Mouse (Mus musculus) brown adipose tissue, adult 24 weeks (tissue): Measurements from ENCODE around the gene Frmd8. TPM values are rescaled to one million over a fixed set of nuclear protein-coding genes. Genes with fewer than 3 reads are reported as not detected.
"Not testable (repeated sequence)": the region's sequence is repeated elsewhere in the genome, so short reads cannot be mapped to it uniquely, and the experiment has no call there.

Experiments
- H3K27ac ChIP-seq: fragments of 200-500 bp; replicated peaks from 2 replicates; pipeline ENCODE4 v1.5.1; 2012; ENCODE audit warnings: low read depth, mild to moderate bottlenecking, low read length
- H3K4me1 ChIP-seq: fragments of 200-500 bp; 2 replicates; pipeline ENCODE4 v1.6.1; 2012; ENCODE audit warnings: low read length, mixed read lengths; ENCODE audit not compliant: control insufficient read depth, insufficient read depth, insufficient read length
- H3K4me3 ChIP-seq: fragments of 200-500 bp; 2 replicates; pipeline ENCODE4 v1.5.1; 2012; ENCODE audit warnings: low read depth, mild to moderate bottlenecking, low read length, moderate library complexity; ENCODE audit not compliant: insufficient read depth
- polyA plus RNA-seq: library from polyadenylated mRNA; stranded (reverse); fragments of >200 nt; gene quantifications from 2 replicates; pipeline ENCODE4 v1.2.4, GENCODE M21; 2012; ENCODE audit not compliant: missing spikeins, insufficient read depth, insufficient read length

Frmd8 gene
- polyA plus RNA-seq, 1 experiment, result 6.6 TPM

DNA sequence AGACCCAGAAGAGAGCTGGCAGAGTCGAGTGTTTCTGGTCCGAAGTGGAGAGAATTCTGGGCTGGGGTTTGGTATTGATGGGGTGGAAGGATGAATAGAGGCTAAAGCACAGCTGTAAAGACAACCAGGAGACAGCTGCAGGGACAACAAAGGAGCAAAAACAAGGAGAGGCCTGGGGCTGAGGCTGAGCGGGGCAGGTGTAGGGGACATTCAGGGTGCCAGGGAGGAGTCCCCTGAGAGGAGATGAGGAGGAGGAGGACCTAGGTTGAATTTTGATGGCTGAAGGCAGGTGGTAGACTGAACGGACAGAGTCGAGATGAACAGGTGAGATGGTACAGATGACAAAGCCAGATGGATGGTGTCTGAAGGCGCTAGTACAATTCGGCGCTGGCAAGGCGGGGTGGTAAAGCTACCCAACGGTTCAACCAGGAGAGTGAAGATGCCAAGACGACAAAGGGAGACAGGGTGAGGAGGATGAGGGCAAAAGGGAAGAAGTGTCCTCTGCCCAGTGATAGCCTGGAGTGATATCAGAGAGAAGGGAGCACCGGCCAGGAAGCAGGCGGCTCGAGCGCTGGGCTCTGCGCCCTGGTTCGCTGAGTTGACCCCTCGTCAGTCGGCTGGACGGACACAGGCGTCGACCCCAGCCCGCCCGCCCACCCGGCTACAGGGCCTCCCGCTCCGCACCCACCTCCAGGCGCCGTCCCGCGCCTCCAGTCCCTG lies 18.4 kb upstream of the Frmd8 start:
- H3K4me1 ChIP-seq, result peaks cover 6% of the 10 kb centered on the region
- no peak overlapping the region for H3K27ac ChIP-seq
- peak overlapping the region; percentile 58 for H3K4me3 ChIP-seq

DNA sequence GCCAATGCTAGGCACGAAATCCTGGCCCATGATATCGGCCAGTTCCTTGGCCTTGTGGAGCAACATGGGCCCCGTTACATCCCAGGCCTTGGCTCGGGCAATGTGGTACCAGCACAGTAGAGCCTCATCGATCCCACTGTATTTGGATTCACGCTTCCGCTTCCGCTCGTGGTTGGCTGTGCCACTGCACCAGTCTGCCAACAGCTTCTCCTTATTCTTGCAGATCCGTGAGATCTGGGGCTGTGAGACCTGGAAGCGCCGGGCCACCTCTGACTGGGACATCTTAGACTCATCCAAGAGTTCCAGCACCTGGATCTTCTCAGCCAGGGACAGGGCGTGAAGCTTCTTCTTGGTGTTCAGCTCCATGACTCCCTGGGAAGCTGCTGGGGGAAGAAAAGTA lies 17.7 kb upstream of the Frmd8 start:
- peaks cover 6% of the 10 kb centered on the region for H3K4me1 ChIP-seq
- H3K4me3 ChIP-seq, result no peak overlapping the region
- no peak overlapping the region for H3K27ac ChIP-seq

GRCm38 (mm10) chr19:5892262-5892661 lies 17.2 kb upstream of the Frmd8 start:
- no peak overlapping the region for H3K27ac ChIP-seq
- peaks cover 6% of the 10 kb centered on the region for H3K4me1 ChIP-seq
- H3K4me3 ChIP-seq, result no peak overlapping the region

- no peak overlapping the region for H3K4me3 ChIP-seq
- H3K4me1 ChIP-seq, result peaks cover 6% of the 10 kb centered on the region
- 0 out of 2 replicates have a peak overlapping the region, but pooled peaks have one; percentile 30 for H3K27ac ChIP-seq
Measured at GRCm38 (mm10) chr19:5891521-5892258, 16.6 kb upstream of the Frmd8 start.

- peaks cover 6% of the 10 kb centered on the region for H3K4me1 ChIP-seq
- H3K27ac ChIP-seq, result no peak overlapping the region
- H3K4me3 ChIP-seq, result no peak overlapping the region
Measured at GRCm38 (mm10) chr19:5889211-5889610, 14.1 kb upstream of the Frmd8 start.

DNA sequence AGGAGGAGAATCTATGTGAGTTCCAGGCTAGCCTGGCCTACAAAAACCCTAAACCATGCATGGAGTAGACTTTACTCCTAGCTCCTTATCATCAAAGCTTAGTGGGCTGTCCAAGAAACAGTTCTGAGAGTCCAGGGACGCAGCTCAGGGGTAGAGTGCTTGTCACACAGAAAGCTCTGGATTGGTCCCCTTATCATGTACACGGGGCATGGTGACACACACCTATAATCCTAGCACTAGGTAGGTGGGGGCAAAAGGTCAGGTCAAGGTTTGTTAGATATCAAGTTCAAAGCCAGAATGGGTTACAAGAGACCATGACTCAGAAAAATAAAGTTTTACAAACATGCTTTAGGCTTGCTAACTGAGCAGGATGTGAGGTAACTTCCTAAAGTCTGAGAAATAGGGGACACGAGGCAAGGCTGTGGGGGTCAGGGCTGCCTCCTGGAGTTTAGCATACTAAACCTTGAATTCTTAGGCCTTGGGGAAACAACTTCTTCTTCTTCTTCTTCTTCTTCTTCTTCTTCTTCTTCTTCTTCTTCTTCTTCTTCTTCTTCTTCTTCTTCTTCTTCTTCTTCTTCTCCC lies 12.3 kb upstream of the Frmd8 start:
- H3K27ac ChIP-seq, result no peak overlapping the region
- peaks cover 2% of the 10 kb centered on the region; the same call in 1 of the 2 replicates for H3K4me1 ChIP-seq
- no peak overlapping the region for H3K4me3 ChIP-seq

DNA sequence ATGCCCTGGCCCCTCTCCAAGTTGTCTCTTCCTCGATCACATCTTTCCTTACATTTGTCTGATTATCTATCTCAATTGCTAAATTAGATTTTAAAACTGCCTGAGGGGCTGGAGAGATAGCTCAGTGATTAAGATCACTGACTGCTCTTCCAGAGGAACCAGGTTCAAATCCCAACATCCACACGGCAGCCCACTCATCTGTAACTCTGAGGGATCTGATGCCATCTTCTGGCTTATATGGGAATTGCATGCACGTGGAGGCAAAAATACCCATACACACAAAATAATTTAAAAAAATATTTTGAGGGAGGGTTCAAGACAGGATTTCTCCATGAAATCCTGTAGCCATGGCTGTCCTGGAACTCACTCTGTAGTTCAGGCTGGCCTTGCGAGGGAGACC lies 10.8 kb upstream of the Frmd8 start:
- Histone ChIP-seq H3K27ac (no peak overlapping the region), H3K4me1 (no peaks in the 10 kb centered on the region)

DNA sequence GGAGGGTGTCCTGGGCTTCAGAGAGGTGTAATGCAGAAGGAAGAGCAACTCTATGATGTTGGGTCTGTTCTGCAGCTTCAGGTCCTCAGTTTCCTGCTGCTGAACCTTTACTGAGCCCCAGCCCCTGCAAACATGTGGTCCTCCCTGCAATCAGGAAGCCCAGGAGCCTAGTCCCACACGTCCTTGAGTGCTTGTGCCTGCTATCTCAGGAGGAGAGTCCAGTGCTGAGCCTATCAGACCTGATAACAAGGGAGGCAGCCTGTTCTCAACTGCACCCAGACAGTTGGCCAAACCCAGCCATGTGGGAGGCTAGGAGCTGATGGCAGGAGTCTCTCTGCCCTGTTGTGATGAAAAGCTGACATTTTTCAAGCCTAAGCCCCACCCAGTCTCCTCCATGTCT lies 8.9 kb upstream of the Frmd8 start:
- H3K4me1 ChIP-seq, result no peaks in the 10 kb centered on the region; the same call in 1 of the 2 replicates
- H3K27ac ChIP-seq, result no peak overlapping the region

More for the DNA sequence above, 10.8 kb upstream of the Frmd8 start:
- H3K4me3 ChIP-seq, result no peak overlapping the region

GRCm38 (mm10) chr19:5882079-5882478 lies 7.0 kb upstream of the Frmd8 start:
- H3K27ac ChIP-seq, H3K4me3 ChIP-seq, H3K4me1 ChIP-seq: not testable (repeated sequence)

More for the DNA sequence above, 8.9 kb upstream of the Frmd8 start:
- H3K4me3 ChIP-seq, result no peak overlapping the region

DNA sequence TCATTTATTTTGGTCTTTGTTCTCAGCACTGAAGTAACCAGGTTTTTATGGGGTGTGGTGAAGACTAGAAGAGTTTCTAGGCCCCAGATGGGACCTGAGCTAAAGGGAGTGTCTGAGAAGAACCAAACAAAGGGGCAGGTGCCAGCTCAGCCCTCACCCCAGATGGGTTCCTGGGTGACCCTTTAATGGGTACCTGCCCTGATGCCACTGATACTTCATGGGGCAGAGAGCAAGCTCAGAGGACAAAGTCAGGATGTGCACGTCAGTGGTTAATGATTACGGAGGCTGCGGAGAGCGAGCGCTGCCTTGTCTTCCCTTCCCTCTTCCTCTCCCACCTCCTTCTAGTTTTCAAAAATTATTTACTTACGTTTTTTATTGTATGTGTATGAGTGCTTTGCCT lies 6.1 kb upstream of the Frmd8 start:
- peaks cover 3% of the 10 kb centered on the region; the same call in 1 of the 2 replicates for H3K4me1 ChIP-seq

DNA sequence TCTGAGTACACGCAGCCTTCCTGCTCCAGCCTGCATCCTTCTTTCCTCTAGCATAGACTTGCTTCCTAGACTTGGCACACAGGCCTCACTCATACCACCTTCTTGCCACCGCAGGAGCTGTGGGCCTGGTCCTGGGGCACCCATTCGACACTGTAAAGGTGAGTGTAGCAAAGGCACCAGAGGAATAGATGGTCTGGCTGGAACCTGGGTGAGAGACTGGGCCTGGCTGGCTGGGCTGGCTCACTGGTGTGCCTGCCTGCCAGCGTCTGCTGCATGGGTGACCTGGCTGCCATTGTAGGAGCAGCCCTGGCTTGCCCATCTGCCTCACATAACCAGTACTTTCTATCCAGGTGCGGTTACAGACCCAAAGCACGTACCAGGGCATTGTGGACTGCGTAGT lies 4.7 kb upstream of the Frmd8 start:
- H3K27ac ChIP-seq, result no peak overlapping the region
- H3K4me3 ChIP-seq, result no peak overlapping the region
- H3K4me1 ChIP-seq, result peaks cover 6% of the 10 kb centered on the region

More for the DNA sequence above, 6.1 kb upstream of the Frmd8 start:
- no peak overlapping the region for H3K4me3 ChIP-seq
- no peak overlapping the region for H3K27ac ChIP-seq

DNA sequence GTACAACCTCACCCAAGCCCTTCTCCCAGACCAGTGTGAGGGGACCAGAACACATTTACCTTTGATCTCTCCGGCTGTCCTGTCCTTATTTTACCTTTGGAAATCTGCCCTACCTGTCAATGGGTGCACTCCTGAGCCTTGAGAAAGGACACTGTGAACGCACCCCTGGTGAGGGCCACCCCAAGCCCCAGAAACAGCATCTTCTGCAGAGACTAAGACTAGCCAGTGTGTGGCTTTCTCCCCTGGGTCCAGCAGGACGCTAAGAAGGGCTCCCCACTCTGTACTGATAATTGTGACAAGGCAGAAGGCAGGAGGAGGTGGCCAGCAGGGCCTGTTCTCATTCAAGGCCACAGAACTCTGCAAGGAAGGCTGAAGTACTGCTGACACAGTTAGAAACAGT lies 3.8 kb upstream of the Frmd8 start:
- Histone ChIP-seq H3K4me1 (peaks cover 8% of the 10 kb centered on the region), H3K27ac (no peak overlapping the region), H3K4me3 (no peak overlapping the region; the same call in 1 of the 2 replicates)

GRCm38 (mm10) chr19:5878362-5878722 lies 3.3 kb upstream of the Frmd8 start:
- Histone ChIP-seq H3K4me1 (peaks cover 8% of the 10 kb centered on the region), H3K27ac (peak overlapping the region; percentile 92; the same call in 1 of the 2 replicates), H3K4me3 (peak overlapping the region; percentile 55)

DNA sequence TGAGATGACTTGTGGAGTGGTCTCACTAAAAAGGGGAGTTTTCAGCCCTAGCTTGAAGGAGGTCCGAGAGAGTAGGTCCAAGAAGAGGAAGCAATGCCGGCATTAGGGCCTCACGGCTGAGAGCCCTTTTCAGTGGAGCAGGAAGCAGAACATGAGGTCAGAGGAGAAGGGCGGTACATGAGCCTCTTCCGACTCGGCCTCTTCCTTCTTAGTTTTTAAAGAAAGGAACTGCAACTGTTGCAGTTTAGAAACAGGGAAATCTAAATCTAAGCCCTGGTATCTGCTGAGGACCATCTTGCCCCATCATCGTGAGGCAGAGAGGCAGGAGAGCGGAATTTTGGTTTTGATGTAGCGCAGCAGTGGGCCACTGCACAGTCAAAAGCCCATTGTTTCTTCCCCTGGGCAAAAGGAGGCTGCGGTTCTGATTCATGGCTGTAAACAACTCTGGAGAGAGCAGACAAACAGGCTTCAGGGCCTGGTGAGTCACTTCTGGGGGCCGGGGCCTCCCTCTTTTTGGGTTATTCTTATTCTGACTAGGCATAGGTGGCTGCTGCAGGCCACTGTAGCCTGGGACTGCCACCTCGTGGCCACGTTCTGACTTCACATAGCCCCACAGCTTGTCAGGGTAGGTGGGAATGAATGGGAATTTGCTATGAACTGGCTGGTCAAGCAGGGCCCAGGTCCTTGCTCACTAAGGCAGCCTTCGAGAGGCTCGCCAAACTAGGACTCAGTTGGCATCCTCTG lies 2.7 kb upstream of the Frmd8 start, which contains the start of gene Slc25a45:
Gene Slc25a45, plus strand, starts transcription at position 191 of the 744 bp plus-strand sequence.
- peaks cover 11% of the 10 kb centered on the region for H3K4me1 ChIP-seq

More for the DNA sequence above, 2.7 kb upstream of the Frmd8 start, which contains the start of gene Slc25a45:
- peak within 1 kb of the TSS; percentile 55 for H3K4me3 ChIP-seq
- H3K27ac ChIP-seq, result peak within 1 kb of the TSS; percentile 92
